Mouse (Mus musculus) cerebellum, adult 9-11 months (tissue): ENCODE measurements around the gene Olfr1449.
"Not testable (repeated sequence)": the region's sequence is repeated elsewhere in the genome, so short reads cannot be mapped to it uniquely, and the experiment has no call there.

Experiments used
- DNase-seq: peaks from one replicate; pipeline ENCODE4 v3.0.0; 2022

Gene Olfr1449

DNA sequence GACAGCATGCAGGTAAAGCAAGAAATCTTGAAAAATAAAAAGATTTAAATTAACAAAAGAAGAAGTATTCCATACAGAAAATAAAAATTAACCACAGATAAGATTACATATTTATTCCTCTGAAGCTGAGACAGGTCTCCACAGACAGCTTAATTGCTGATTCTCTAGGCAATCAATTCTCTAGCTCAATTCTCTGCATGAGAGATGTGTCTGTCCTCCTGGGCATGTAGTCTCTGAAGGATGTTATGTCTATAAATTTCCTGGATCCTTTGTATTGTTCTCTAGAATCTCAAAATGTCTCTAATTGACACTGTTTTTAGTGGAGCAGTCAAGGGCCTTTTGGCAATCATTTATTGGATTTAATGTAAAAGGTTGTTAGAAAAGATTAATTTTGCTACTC, at the start of gene Olfr1449:
TSS of gene Olfr1449 (plus strand) at position 301 of the 400 bp plus-strand sequence.
- DNase-seq = no peak

DNA sequence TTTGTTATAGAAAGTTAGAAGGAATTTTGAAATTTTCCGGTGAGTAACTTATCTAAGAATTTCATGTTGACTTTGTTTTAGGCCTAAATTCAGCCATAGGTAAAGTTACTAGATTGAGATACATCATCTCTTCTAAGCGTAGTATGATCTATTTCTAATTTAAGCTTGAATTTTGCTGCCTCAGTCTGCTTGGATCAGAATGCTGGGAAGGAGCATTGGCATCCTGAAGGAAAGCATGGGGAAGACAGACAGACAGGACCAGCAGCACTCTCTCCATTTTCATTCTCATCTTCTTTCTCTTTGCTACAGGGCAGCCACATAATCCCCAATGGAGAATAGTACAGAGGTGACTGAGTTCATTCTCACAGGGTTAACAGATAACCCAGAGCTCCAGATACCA, 47.1 kb upstream of the Olfr1449 start, which contains the start of gene Olfr1445:
TSS of gene Olfr1445 (plus strand) at position 301 of the 400 bp plus-strand sequence.
- DNase-seq = no peak

DNA sequence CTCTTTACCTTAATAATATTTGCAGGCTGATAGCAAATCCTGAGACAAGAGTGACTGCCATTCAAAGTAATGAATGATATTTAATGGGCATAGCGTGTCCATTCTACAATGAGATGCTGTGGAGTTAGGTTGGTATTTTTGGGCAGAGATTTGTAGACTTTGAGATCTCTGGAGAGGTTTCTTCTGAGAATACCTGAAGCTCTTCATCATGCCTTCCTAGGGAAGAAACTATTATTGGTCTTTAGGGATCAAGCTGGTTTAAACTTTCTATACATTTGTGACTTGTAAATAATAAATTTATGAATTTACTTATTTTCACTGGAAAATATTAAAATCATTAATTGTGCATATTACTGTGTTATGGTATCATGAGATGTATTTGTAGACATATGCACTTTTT, 37.2 kb upstream of the Olfr1449 start, which contains the start of gene Olfr1446:
TSS of gene Olfr1446 (minus strand) at position 101 of the 400 bp plus-strand sequence.
- DNase-seq = no peak

DNA sequence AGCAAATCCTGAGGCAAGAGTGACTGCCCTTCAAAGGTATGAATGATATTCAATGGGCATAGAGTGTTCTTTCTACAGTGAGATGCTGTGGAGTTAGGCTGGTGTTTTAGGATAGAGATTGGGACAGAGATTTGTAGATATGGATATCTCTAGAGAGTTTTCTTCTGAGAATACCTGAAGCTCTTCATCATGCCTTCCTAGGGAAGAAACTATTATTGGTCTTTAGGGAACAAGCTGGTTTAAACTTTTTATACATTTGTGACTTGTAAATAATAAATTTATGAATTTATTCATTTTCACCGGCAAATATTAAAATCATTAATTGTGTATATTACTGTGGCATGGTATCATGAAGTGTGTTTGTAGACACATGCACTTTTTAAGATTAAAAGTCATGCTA, 27.0 kb upstream of the Olfr1449 start, which contains the start of gene Olfr1447:
TSS of gene Olfr1447 (minus strand) at position 101 of the 400 bp plus-strand sequence.
- DNase-seq = no peak

DNA sequence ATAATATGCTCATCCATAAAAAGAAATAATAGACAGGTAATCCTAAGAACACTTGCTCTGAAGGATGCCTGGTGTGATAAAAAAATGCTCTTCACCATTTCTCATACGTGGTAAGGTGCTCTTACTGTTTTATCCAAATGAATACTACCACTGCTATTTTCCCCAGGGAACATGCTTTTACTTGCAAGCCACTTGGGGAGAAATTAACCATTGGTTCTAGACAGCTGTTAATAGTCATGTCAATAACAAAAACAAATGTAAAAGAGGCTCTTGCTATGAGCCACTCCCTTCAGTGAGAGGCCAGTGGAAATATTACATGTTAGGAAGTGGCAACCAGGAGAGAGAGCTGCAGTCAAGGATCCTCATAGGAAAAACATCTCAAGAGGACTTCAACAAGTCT, 6.3 kb upstream of the Olfr1449 start, which contains the start of gene Olfr1448:
TSS of gene Olfr1448 (minus strand) at position 101 of the 400 bp plus-strand sequence.
- no peak for DNase-seq

DNA sequence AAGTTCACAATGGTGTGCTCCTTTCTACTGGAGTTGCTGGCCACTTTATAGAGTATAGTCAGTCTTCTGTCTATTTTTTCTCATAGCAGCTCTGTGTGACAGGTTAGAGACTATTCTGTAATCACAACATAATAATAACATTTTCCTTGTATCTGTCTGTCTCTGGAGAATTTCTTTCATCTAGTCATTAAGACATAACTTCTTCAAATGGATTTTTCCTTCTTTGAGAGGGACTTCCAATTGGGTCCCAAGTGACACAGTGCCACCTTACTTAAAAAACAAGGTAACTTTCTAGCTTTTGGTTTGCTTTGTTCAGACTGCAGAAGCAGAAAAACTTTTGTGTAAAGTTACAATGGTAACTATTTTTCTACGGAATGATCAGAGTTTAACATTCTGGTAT, 19.3 kb downstream of the Olfr1449 start, which contains the start of gene Olfr1450:
TSS of gene Olfr1450 (plus strand) at position 301 of the 400 bp plus-strand sequence.
- no peak for DNase-seq

DNA sequence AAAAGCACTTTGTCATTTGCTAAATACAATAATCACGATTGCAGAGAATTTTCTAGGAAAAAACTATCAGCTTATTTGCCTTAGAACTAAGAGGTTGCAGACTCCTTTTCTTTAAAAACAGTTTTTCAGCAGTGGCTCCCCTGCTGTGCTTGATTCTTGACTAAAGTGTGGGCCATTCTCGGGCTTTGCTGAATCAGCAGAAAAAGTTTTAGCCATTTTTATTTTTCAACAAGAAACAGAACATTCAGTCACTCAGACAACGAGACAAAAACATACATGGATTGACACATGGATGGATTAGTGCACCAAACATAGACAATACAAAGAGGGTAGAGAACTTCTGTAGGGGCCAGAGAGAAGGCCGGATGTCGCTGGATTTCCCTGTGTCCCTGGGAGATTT, 39.4 kb downstream of the Olfr1449 start:
- not testable (repeated sequence) for DNase-seq
